Mouse (Mus musculus): Measurements from ENCODE around the gene Rnf128. TPM values are rescaled to one million over a fixed set of nuclear protein-coding genes. Genes with fewer than 3 reads are reported as not detected.

Rnf128 gene
- total RNA-seq, 2 experiments from 2014 or later = 1.8 TPM; not detected in 1

GRCm38 (mm10) chrX:139610765-139611300 is 47.7 kb downstream of the Rnf128 start:
- ATAC-seq (replicated peaks; ENCODE audit: low FRiP score, poor library complexity, severe bottlenecking) = no peak

DNA sequence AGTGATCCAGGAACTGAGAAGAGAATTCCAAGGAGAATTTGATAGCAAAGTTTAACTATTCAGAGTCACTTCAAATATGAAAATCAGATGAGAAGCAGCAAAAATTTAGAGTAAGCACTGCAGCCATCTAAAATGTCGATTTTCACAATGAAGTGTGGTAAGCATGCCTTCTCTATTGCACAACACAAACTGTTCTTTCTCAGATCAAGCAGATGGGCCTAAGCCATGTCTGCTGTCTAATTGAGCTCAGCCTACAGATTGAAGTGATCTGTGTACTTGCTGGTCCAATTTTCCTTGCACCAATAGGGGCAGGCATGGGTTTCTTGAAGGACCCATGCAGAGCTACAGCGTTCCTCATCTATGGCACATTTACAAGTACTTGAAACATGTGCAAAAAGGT is 51.6 kb downstream of the Rnf128 start:
- ATAC-seq (replicated peaks; ENCODE audit: low FRiP score, poor library complexity, severe bottlenecking) = no peak

- no peak for ATAC-seq (replicated peaks; ENCODE audit: low FRiP score, poor library complexity, severe bottlenecking)
Measured at GRCm38 (mm10) chrX:139622071-139622470, 59.0 kb downstream of the Rnf128 start.

- ATAC-seq (replicated peaks; ENCODE audit: low FRiP score, poor library complexity, severe bottlenecking) = no peak
Measured at GRCm38 (mm10) chrX:139634758-139635157, 71.6 kb downstream of the Rnf128 start.

- no peak for ATAC-seq (replicated peaks; ENCODE audit: low FRiP score, poor library complexity, severe bottlenecking)
Measured at GRCm38 (mm10) chrX:139639744-139640143, 76.6 kb downstream of the Rnf128 start.

DNA sequence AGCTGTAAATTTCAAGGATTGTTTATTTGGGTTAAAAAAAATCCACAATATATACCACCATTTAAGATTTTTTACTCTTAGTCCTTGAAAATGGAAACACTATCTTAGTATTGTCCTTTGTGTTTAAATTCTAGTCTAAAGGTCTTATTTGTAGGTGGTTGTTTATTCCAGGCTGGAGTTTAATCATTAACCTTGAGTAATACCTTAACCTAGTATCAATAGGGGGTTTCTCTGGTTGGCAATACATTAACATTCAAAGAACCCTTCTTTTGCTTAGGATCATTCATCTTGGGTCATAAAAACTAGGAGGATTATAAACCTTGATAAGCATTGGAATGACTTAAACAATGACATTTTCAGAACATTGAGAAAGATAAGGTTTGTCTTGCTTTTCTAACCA is 77.3 kb downstream of the Rnf128 start:
- no peak for ATAC-seq (replicated peaks; ENCODE audit: low FRiP score, poor library complexity, severe bottlenecking)

GRCm38 (mm10) chrX:139652226-139652625 is 89.1 kb downstream of the Rnf128 start:
- ATAC-seq (replicated peaks; ENCODE audit: low FRiP score, poor library complexity, severe bottlenecking) = no peak

DNA sequence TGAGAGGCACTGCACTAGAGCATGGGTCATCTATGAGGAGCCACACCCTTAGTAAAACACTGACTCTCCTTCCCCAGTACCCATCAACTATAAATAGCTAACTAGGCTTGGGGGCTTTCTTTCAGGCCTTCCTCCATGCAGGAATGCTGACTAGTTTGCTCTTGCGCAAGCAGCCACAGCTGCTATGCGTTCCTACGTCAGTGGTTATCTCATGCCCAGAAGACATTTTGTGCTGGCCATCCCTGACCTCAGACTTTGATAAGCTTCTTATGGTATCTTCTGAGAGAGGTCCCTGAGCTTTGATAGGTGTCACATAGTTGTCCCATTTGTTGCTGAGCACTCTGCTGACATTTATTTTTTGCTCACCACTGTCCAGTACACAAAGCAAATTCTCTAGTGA is 90.2 kb downstream of the Rnf128 start:
- ATAC-seq (replicated peaks; ENCODE audit: low FRiP score, poor library complexity, severe bottlenecking) = no peak

GRCm38 (mm10) chrX:139654350-139655063 is 91.4 kb downstream of the Rnf128 start:
- ATAC-seq (replicated peaks; ENCODE audit: low FRiP score, poor library complexity, severe bottlenecking) = peak; percentile 39; the same call in 1 of the 2 replicates

DNA sequence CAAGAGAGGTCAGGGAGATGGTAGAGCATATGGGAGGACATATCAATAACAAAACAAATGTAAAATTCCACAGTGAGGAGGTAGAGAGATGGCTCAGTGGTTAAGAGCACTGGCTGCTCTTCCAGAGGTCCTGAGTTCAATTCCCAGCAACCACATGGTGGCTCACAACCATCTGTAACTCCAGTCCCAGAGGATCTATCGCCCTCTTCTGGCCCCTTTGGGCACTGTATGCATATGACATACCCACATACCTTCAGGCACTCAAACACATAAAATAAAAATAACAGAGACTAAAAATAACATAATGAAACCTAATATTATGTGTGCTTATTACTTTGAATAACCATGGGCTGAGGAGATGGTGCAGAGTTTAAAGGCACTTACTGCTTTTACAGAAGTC is 99.0 kb downstream of the Rnf128 start:
- no peak for ATAC-seq (replicated peaks; ENCODE audit: low FRiP score, poor library complexity, severe bottlenecking)

GRCm38 (mm10) chrX:139665829-139666228 is 102.7 kb downstream of the Rnf128 start:
- no peak for ATAC-seq (replicated peaks; ENCODE audit: low FRiP score, poor library complexity, severe bottlenecking)

DNA sequence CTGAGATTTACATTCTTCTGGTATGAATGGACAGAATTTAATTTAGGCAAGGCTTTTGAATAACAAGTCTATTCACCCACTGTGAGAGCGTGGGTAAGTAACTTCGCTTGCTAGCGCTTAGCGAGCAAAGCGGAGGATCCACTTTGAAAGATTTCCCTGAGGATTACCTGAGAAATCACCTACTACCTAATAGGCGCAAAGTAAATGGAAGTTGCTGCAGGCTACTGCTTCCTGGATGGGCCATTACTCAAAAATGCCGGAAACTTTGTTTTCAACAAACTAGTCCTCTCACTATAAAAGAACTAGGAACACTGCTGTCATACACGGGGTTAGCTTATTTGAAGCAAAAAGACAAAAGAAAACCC is 121.3 kb downstream of the Rnf128 start:
- 0 out of 2 replicates have a peak, but pooled peaks have one; percentile 27 for ATAC-seq (replicated peaks; ENCODE audit: low FRiP score, poor library complexity, severe bottlenecking)

DNA sequence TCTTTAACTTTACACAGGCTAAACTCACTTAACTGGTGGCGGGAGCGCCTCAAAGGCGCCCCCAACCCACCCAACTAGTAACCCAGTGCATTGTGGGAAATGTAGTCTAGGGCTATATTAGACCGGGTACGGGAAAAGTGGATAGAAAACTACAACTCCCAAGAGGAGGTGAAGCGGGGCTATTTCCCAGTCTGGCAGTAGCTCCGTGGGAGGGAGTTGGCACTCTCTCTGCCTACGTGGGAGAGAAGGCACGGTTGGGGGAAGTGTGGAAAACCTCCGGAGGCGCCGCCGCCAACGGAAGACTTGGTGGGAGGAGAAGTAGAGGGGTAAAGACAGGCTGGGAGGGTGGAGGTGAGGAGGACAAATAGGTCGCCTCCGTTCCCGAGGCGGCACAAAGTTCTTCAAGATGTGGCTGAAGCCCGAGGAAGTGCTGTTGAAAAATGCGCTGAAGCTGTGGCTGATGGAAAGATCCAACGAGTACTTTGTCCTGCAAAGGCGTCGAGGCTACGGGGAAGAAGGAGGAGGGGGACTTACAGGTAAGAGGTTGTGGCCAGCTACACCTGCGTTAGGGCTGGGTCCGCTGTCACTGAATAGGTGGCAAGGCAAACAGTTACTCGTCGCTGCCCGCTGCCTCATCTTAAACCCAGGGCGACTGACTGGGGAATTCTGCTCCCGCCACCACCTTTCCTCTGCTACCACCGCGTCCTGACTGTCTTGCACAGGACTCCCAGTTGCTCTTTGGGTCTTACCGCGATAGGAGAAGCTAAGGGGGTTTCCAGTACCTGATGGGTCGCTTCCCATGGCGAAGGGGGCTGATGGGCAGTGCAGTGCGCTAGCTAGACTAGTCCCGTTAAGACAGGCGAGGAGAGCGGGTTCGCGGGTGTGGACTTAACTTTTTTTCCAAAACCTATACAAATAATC is 121.9 kb downstream of the Rnf128 start, which contains the start of gene Tbc1d8b:
Gene Tbc1d8b (plus strand): TSS at position 222 of the 921 bp plus-strand sequence.
- peak; percentile 96 for ATAC-seq (replicated peaks; ENCODE audit: low FRiP score, poor library complexity, severe bottlenecking)

- ATAC-seq (replicated peaks; ENCODE audit: low FRiP score, poor library complexity, severe bottlenecking) = no peak
Measured at GRCm38 (mm10) chrX:139714381-139714780, 151.3 kb downstream of the Rnf128 start, which contains the start of gene Gm15013. Gene Gm15013, minus strand, starts transcription at chrX:139714481.

DNA sequence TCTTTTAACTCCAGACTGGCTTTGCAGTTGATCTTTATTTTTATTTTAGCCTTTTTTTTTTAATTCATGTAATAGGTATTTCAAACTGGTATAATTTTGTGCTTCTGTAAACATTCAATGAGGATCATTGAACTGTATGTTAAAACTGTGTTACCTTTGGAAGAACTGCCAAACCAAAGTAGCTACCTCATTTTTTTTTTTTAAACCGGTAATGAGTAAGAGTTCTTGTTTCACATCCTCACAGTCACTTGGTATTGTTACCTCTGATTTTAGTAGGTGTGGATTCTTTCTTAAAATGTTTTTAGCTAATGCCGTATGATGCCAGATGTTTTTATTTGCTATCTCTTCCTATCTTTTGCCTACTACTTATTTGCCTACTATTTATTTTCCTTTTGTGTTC is 159.2 kb downstream of the Rnf128 start:
- no peak for ATAC-seq (replicated peaks; ENCODE audit: low FRiP score, poor library complexity, severe bottlenecking)

Other genes starting within 250 kb of the Rnf128 start
- not detected in 2 replicates for gene Trap1a, start 229.6 kb upstream of the Rnf128 start, total RNA-seq (2015; ENCODE audit: low replicate concordance)
- gene Trap1a, start 229.6 kb upstream of the Rnf128 start, total RNA-seq (2017; ENCODE audit: low replicate concordance) = not detected in 2 replicates
- gene D330045A20Rik, start 82.9 kb upstream of the Rnf128 start, total RNA-seq (2015; ENCODE audit: low replicate concordance) = 0.42 TPM in 1 of 2 replicates, not detected in the other
- gene D330045A20Rik, start 82.9 kb upstream of the Rnf128 start, total RNA-seq (2017; ENCODE audit: low replicate concordance) = not detected in 2 replicates
- 0.96 and 3.1 TPM in 2 replicates for gene Tbc1d8b, start 121.7 kb downstream of the Rnf128 start, total RNA-seq (2015; ENCODE audit: low replicate concordance)
- 1.4 and 3.2 TPM in 2 replicates for gene Tbc1d8b, start 121.7 kb downstream of the Rnf128 start, total RNA-seq (2017; ENCODE audit: low replicate concordance)
- gene Gm15013, start 151.2 kb downstream of the Rnf128 start, total RNA-seq (2015; ENCODE audit: low replicate concordance) = not detected in 2 replicates
- gene Gm15013, start 151.2 kb downstream of the Rnf128 start, total RNA-seq (2017; ENCODE audit: low replicate concordance) = not detected in 2 replicates
- gene Ripply1, start 219.0 kb downstream of the Rnf128 start, total RNA-seq (2015; ENCODE audit: low replicate concordance) = not detected in 2 replicates
- not detected in 2 replicates for gene Ripply1, start 219.0 kb downstream of the Rnf128 start, total RNA-seq (2017; ENCODE audit: low replicate concordance)
- not detected in 2 replicates for gene Cldn2, start 237.5 kb downstream of the Rnf128 start, total RNA-seq (2015; ENCODE audit: low replicate concordance)
- gene Cldn2, start 237.5 kb downstream of the Rnf128 start, total RNA-seq (2017; ENCODE audit: low replicate concordance) = not detected in 2 replicates

Measured in erythroblast, adult 5-6 weeks (primary cell).